Mouse (Mus musculus): ENCODE data around the gene Plekhs1. TPM values are rescaled to one million over a fixed set of nuclear protein-coding genes. Genes with fewer than 3 reads are reported as not detected.

Gene Plekhs1
- polyA plus RNA-seq, 1 experiment: not detected

DNA sequence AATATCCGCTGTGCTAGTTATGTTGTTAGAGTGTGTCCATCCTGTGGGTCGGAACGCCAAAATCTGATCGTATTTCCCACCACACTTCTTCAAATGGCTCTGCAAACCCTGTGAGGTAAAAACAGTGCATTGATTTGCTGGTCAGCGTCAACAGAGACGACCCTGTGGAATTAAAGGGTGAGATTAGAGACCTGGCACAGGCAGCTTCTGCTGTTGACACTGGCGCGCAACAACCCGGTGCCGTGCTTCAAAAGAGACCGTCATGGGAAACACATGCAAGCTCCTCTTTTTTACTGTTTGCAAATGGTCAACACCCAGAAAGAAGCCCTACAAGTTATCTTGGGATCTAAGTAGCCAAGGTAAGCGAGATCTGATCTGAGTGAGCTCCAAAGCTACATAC lies 69.8 kb downstream of the Plekhs1 start:
- Histone ChIP-seq H3K27ac (ENCODE audit: control insufficient read depth, insufficient read depth, low read depth, low read length, poor library complexity) (no peak overlapping the region), H3K4me3 (replicated peaks; ENCODE audit: control insufficient read depth, low read depth, low read length) (no peak overlapping the region), H3K4me1 (ENCODE audit: control insufficient read depth, insufficient read depth, low read length) (peaks cover 3% of the 10 kb centered on the region)
- WGBS: 90% methylated on average over 12 of the region's 12 CpGs
- TF ChIP-seq POLR2A (IDR thresholded peaks at IDR 0.05; ENCODE audit: borderline replicate concordance, control insufficient read depth, low read depth, low read length) (no peak), CTCF (IDR thresholded peaks at IDR 0.05; ENCODE audit: control insufficient read depth, insufficient read depth, low read length) (no peak)

DNA sequence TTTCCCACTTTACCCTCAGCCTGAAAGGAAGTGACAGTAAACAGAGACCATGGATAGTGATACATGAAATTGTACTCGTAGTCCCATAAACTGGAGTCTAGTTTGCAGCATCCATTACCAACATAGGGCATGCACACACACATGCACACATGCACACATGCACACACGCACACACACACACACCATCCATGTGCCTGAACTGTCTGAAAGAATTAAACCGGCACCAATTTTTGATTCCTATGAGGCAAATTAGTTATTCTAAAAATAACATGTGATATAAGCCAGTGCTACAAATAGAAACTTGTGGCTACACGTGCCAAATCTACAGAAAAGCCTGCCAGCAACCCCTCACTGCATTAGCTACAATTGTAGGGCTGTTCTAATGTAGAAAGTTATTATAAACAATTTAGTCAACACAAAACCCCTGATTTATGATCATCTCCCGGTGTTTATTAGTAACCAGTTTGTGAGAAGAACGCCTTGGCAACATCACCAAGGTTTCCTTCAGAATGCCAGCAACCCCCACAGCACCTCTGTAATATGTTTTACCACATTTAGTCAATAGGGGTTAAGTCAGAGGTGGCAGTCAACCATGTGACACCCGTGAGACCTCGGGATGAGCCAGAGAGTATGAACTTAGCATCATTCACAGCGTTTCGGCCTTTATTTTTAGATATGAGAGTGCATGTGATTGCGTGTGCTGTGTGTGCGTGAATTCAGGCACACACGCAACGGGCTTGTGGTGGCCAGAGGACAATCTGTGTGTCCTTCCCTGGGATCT lies 72.0 kb downstream of the Plekhs1 start:
- H3K27ac ChIP-seq (ENCODE audit: control insufficient read depth, insufficient read depth, low read depth, low read length, poor library complexity): no peak overlapping the region
- WGBS: 89% methylated on average over 14 of the region's 14 CpGs
- H3K4me3 ChIP-seq (replicated peaks; ENCODE audit: control insufficient read depth, low read depth, low read length): no peak overlapping the region
- peaks cover 3% of the 10 kb centered on the region for H3K4me1 ChIP-seq (ENCODE audit: control insufficient read depth, insufficient read depth, low read length)
- no peak for TF ChIP-seq POLR2A (IDR thresholded peaks at IDR 0.05; ENCODE audit: borderline replicate concordance, control insufficient read depth, low read depth, low read length)
- no peak for TF ChIP-seq CTCF (IDR thresholded peaks at IDR 0.05; ENCODE audit: control insufficient read depth, insufficient read depth, low read length)

DNA sequence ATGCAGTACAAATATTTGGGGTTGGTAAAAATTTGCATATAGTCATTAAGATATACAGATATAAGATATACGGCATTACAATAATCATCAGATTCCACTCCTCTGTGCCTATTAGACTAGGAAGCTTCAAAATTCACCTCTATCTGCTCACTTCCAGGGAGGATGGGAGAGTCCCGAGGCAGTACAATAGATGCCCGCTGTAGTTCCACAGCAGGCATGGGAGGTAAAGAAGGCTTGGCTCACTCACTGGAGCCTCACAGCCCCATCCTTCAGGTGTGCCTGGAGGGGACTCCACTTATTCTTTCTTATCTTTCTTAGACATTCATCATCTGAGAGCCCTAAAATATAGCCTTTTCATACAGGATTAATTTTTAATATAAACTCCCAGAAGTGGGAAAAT lies 72.9 kb downstream of the Plekhs1 start:
- Histone ChIP-seq H3K4me3 (replicated peaks; ENCODE audit: control insufficient read depth, low read depth, low read length) (no peak overlapping the region), H3K27ac (ENCODE audit: control insufficient read depth, insufficient read depth, low read depth, low read length, poor library complexity) (no peak overlapping the region), H3K4me1 (ENCODE audit: control insufficient read depth, insufficient read depth, low read length) (peaks cover 3% of the 10 kb centered on the region)
- WGBS: 91% methylated on average over 3 of the region's 3 CpGs
- TF ChIP-seq POLR2A (IDR thresholded peaks at IDR 0.05; ENCODE audit: borderline replicate concordance, control insufficient read depth, low read depth, low read length) (no peak), CTCF (IDR thresholded peaks at IDR 0.05; ENCODE audit: control insufficient read depth, insufficient read depth, low read length) (no peak)

DNA sequence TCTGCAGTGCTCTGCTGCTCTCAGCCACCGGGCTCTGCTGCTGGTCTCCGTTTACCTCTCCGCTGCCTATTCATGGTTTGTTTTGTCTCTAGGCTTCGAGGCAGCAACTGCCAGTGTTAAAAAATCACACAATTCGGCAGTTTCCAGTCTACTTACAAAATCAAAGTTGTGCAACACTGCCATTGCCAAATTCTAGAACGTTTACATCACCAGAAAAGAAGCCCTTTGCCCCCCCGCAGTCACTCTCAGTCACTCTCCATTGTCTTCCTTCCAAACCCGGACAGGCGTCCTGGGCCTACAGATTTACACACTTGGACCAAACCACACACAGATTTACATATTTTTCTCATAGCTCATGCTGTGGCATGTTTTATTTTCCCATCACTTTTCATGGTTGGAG lies 73.6 kb downstream of the Plekhs1 start:
- peak overlapping the region; percentile 3 for H3K4me3 ChIP-seq (replicated peaks; ENCODE audit: control insufficient read depth, low read depth, low read length)
- 40% methylated on average over 9 of the region's 9 CpGs for WGBS
- TF ChIP-seq POLR2A (IDR thresholded peaks at IDR 0.05; ENCODE audit: borderline replicate concordance, control insufficient read depth, low read depth, low read length): no peak
- TF ChIP-seq CTCF (IDR thresholded peaks at IDR 0.05; ENCODE audit: control insufficient read depth, insufficient read depth, low read length): no peak
- peaks cover 3% of the 10 kb centered on the region for H3K4me1 ChIP-seq (ENCODE audit: control insufficient read depth, insufficient read depth, low read length)
- peak overlapping the region; percentile 57 for H3K27ac ChIP-seq (ENCODE audit: control insufficient read depth, insufficient read depth, low read depth, low read length, poor library complexity)

DNA sequence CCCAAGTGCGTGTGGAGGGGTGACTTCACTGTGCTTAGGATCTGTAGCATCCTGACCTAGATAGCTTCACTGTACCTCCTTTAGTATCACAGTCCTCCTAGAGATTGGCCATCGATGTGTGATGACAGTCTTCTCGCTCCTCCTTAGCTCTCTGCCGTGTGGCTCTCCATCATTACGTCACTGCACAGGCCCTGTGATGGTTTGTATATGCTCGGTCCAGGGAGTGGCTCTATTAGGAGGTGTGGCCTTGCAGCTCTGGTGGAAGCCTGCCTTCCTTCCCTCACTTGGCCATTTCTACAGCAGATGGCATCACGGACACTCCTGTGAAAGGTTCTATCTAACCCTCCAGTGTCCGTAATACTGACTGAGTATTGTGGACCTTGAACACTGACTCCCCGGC lies 74.3 kb downstream of the Plekhs1 start:
- Histone ChIP-seq H3K4me3 (replicated peaks; ENCODE audit: control insufficient read depth, low read depth, low read length) (no peak overlapping the region), H3K27ac (ENCODE audit: control insufficient read depth, insufficient read depth, low read depth, low read length, poor library complexity) (no peak overlapping the region), H3K4me1 (ENCODE audit: control insufficient read depth, insufficient read depth, low read length) (peaks cover 3% of the 10 kb centered on the region)
- WGBS: 77% methylated on average over 9 of the region's 9 CpGs
- TF ChIP-seq CTCF (IDR thresholded peaks at IDR 0.05; ENCODE audit: control insufficient read depth, insufficient read depth, low read length): no peak
- TF ChIP-seq POLR2A (IDR thresholded peaks at IDR 0.05; ENCODE audit: borderline replicate concordance, control insufficient read depth, low read depth, low read length): no peak

Other genes with a start within 250 kb of the Plekhs1 start
- 0.92 TPM in 1 of 2 replicates, not detected in the other for gene Habp2, start 174.5 kb upstream of the Plekhs1 start, polyA plus RNA-seq (2011; ENCODE audit: insufficient read depth, insufficient read length, low replicate concordance, missing spikeins)
- gene Nrap, start 71.6 kb upstream of the Plekhs1 start, polyA plus RNA-seq (2011; ENCODE audit: insufficient read depth, insufficient read length, low replicate concordance, missing spikeins): 0.52 and 0.70 TPM in 2 replicates
- gene Casp7, start 64.5 kb upstream of the Plekhs1 start, polyA plus RNA-seq (2011; ENCODE audit: insufficient read depth, insufficient read length, low replicate concordance, missing spikeins): 6.6 and 12.2 TPM in 2 replicates
- gene Dclre1a, start 86.6 kb downstream of the Plekhs1 start, polyA plus RNA-seq (2011; ENCODE audit: insufficient read depth, insufficient read length, low replicate concordance, missing spikeins): 8.4 and 10.7 TPM in 2 replicates
- gene Nhlrc2, start 86.6 kb downstream of the Plekhs1 start, polyA plus RNA-seq (2011; ENCODE audit: insufficient read depth, insufficient read length, low replicate concordance, missing spikeins): 5.1 and 7.1 TPM in 2 replicates